Mouse (Mus musculus): ENCODE results near the gene Pxk. TPM values are rescaled to one million over a fixed set of nuclear protein-coding genes. Genes with fewer than 3 reads are reported as not detected.

The Pxk gene
- total RNA-seq, 2 experiments from 2014 or later, result 3.0 to 14.7 TPM

GRCm38 (mm10) chr14:8186278-8187045 is 88.5 kb downstream of the Pxk start:
- no peak for ATAC-seq (replicated peaks; ENCODE audit: low FRiP score, poor library complexity, severe bottlenecking)

- no peak for ATAC-seq (replicated peaks; ENCODE audit: low FRiP score, poor library complexity, severe bottlenecking)
Measured at GRCm38 (mm10) chr14:8190556-8190955, 92.5 kb downstream of the Pxk start.

GRCm38 (mm10) chr14:8191331-8191965 is 93.4 kb downstream of the Pxk start:
- ATAC-seq (replicated peaks; ENCODE audit: low FRiP score, poor library complexity, severe bottlenecking), result no peak

GRCm38 (mm10) chr14:8192727-8193126 is 94.7 kb downstream of the Pxk start:
- ATAC-seq (replicated peaks; ENCODE audit: low FRiP score, poor library complexity, severe bottlenecking), result no peak

- no peak for ATAC-seq (replicated peaks; ENCODE audit: low FRiP score, poor library complexity, severe bottlenecking)
Measured at GRCm38 (mm10) chr14:8200769-8201168, 102.8 kb downstream of the Pxk start.

GRCm38 (mm10) chr14:8201715-8202114 is 103.7 kb downstream of the Pxk start:
- ATAC-seq (replicated peaks; ENCODE audit: low FRiP score, poor library complexity, severe bottlenecking), result no peak

- no peak for ATAC-seq (replicated peaks; ENCODE audit: low FRiP score, poor library complexity, severe bottlenecking)
Measured at GRCm38 (mm10) chr14:8206179-8206910, 108.3 kb downstream of the Pxk start.

- ATAC-seq (replicated peaks; ENCODE audit: low FRiP score, poor library complexity, severe bottlenecking), result no peak
Measured at GRCm38 (mm10) chr14:8207105-8207504, 109.1 kb downstream of the Pxk start.

- no peak for ATAC-seq (replicated peaks; ENCODE audit: low FRiP score, poor library complexity, severe bottlenecking)
Measured at GRCm38 (mm10) chr14:8207543-8207942, 109.5 kb downstream of the Pxk start.

GRCm38 (mm10) chr14:8208876-8209275 is 110.9 kb downstream of the Pxk start:
- ATAC-seq (replicated peaks; ENCODE audit: low FRiP score, poor library complexity, severe bottlenecking), result no peak

GRCm38 (mm10) chr14:8209896-8210295 is 111.9 kb downstream of the Pxk start:
- no peak for ATAC-seq (replicated peaks; ENCODE audit: low FRiP score, poor library complexity, severe bottlenecking)

- ATAC-seq (replicated peaks; ENCODE audit: low FRiP score, poor library complexity, severe bottlenecking), result no peak
Measured at GRCm38 (mm10) chr14:8212996-8213395, 115.0 kb downstream of the Pxk start.

GRCm38 (mm10) chr14:8213803-8214224 is 115.8 kb downstream of the Pxk start, which contains the start of gene Kctd6:
Kctd6 (plus strand) TSS chr14:8214140.
- ATAC-seq (replicated peaks; ENCODE audit: low FRiP score, poor library complexity, severe bottlenecking), result peak; percentile 97

Other genes starting within 250 kb of the Pxk start
- not detected in 2 replicates for gene Gm45521, start 140.9 kb upstream of the Pxk start, total RNA-seq (2015; ENCODE audit: low replicate concordance)
- not detected in 2 replicates for gene Gm45521, start 140.9 kb upstream of the Pxk start, total RNA-seq (2017; ENCODE audit: low replicate concordance)
- 0.36 and 1.7 TPM in 2 replicates for gene Dnase1l3, start 103.6 kb upstream of the Pxk start, total RNA-seq (2015; ENCODE audit: low replicate concordance)
- gene Dnase1l3, start 103.6 kb upstream of the Pxk start, total RNA-seq (2017; ENCODE audit: low replicate concordance), result not detected in 2 replicates
- gene Abhd6, start 95.3 kb upstream of the Pxk start, total RNA-seq (2015; ENCODE audit: low replicate concordance), result not detected in 2 replicates
- gene Abhd6, start 95.3 kb upstream of the Pxk start, total RNA-seq (2017; ENCODE audit: low replicate concordance), result not detected in 2 replicates
- gene Rpp14, start 17.8 kb upstream of the Pxk start, total RNA-seq (2015; ENCODE audit: low replicate concordance), result 4.2 and 5.0 TPM in 2 replicates
- 6.4 and 6.8 TPM in 2 replicates for gene Rpp14, start 17.8 kb upstream of the Pxk start, total RNA-seq (2017; ENCODE audit: low replicate concordance)
- 56.6 and 63.7 TPM in 2 replicates for gene Pdhb, start 74.8 kb downstream of the Pxk start, total RNA-seq (2015; ENCODE audit: low replicate concordance)
- gene Pdhb, start 74.8 kb downstream of the Pxk start, total RNA-seq (2017; ENCODE audit: low replicate concordance), result 86.1 and 123 TPM in 2 replicates
- gene Kctd6, start 115.9 kb downstream of the Pxk start, total RNA-seq (2015; ENCODE audit: low replicate concordance), result 2.5 and 8.8 TPM in 2 replicates
- gene Kctd6, start 115.9 kb downstream of the Pxk start, total RNA-seq (2017; ENCODE audit: low replicate concordance), result 4.7 and 5.8 TPM in 2 replicates
- gene Acox2, start 161.1 kb downstream of the Pxk start, total RNA-seq (2015; ENCODE audit: low replicate concordance), result not detected in 2 replicates
- gene Acox2, start 161.1 kb downstream of the Pxk start, total RNA-seq (2017; ENCODE audit: low replicate concordance), result not detected in 2 replicates
- gene Fam107a, start 219.8 kb downstream of the Pxk start, total RNA-seq (2015; ENCODE audit: low replicate concordance), result not detected in 2 replicates
- gene Fam107a, start 219.8 kb downstream of the Pxk start, total RNA-seq (2017; ENCODE audit: low replicate concordance), result not detected in 2 replicates

All from erythroid progenitor cell, adult 5-6 weeks (primary cell).